In genomic region chr11:89424358-89424757, GRCm38 (mm10) we compare ENCODE assay signal across 11 mouse cellular contexts.
DNase-seq lines count a peak whose midpoint lies in the region; ATAC-seq lines count a peak whose summit lies in the region.
"Had no signal": no experiment of that assay in that cellular context is flagged by ENCODE, and none has a peak within 500 bp of the region (broad histone marks: within the 10 kb centered on the region; RNA-seq: fewer than 3 reads in every experiment).

No protein-coding gene starts in this region.

- intact Hi-C loops in heart, postnatal 25 days (cut with DNase I), result no loop called here

- no peak for ATAC-seq in hindbrain, embryonic 14.5 days (ENCODE audit: low FRiP score)

- H3K36me3 ChIP-seq in embryonic facial prominence, embryonic 10.5 days (replicated peaks), result no peaks in the 10 kb centered on the region
- no peaks in the 10 kb centered on the region for H3K36me3 ChIP-seq in hindbrain, embryonic 10.5 days
- H3K36me3 ChIP-seq in hindbrain, embryonic 14.5 days (replicated peaks; ENCODE audit: control insufficient read depth, insufficient read depth), result no peaks in the 10 kb centered on the region
- H3K36me3 ChIP-seq: hindbrain, embryonic 12.5 days; stomach, embryonic 15.5 days had no signal

- H3K9ac ChIP-seq in hindbrain, embryonic 14.5 days, result no peak overlapping the region
- H3K9ac ChIP-seq: hindbrain, embryonic 12.5 days; stomach, embryonic 15.5 days had no signal

- H3K4me2 ChIP-seq in hindbrain, embryonic 14.5 days (replicated peaks), result no peak overlapping the region
- H3K4me2 ChIP-seq: hindbrain, embryonic 12.5 days; stomach, embryonic 15.5 days had no signal

- H3K27ac ChIP-seq in embryonic facial prominence, embryonic 10.5 days (replicated peaks), result no peak overlapping the region
- no peak overlapping the region for H3K27ac ChIP-seq in hindbrain, embryonic 10.5 days
- no peak overlapping the region for H3K27ac ChIP-seq in hindbrain, embryonic 14.5 days
- H3K27ac ChIP-seq: hindbrain, embryonic 12.5 days; macrophage; stomach, embryonic 15.5 days had no signal

- no peaks in the 10 kb centered on the region for H3K9me3 ChIP-seq in embryonic facial prominence, embryonic 10.5 days
- no peaks in the 10 kb centered on the region for H3K9me3 ChIP-seq in hindbrain, embryonic 10.5 days
- H3K9me3 ChIP-seq in hindbrain, embryonic 14.5 days (ENCODE audit: control insufficient read depth, low read length), result no peaks in the 10 kb centered on the region
- H3K9me3 ChIP-seq: hindbrain, embryonic 12.5 days; stomach, embryonic 15.5 days had no signal

- WGBS in embryonic facial prominence, embryonic 10.5 days, result 57% methylated on average over 3 of the region's 3 CpGs
- 50% methylated on average over 3 of the region's 3 CpGs for WGBS in hindbrain, embryonic 10.5 days
- WGBS in hindbrain, embryonic 14.5 days, result 56% methylated on average over 3 of the region's 3 CpGs

- peak; percentile 28 for DNase-seq in heart, postnatal 4 days
- DNase-seq in heart, postnatal 25 days (ENCODE audit: low spot score), result no peak
- peak; percentile 27 for DNase-seq in urinary bladder, postnatal 14 days (ENCODE audit: low spot score)
- no peak for DNase-seq in urinary bladder, postnatal 36 days (ENCODE audit: low spot score in 2 of 2)
- peak; percentile 16 for DNase-seq in embryonic facial prominence, embryonic 10.5 days (ENCODE audit: low spot score)
- DNase-seq in thymus, postnatal 4 days, result peak; percentile 27
- no peak for DNase-seq in hindbrain, embryonic 10.5 days (ENCODE audit: low spot score)
- DNase-seq in hindbrain, embryonic 14.5 days (ENCODE audit: low spot score), result no peak

- H3K27me3 ChIP-seq in embryonic facial prominence, embryonic 10.5 days (replicated peaks; ENCODE audit: low read depth, poor library complexity, severe bottlenecking), result no peaks in the 10 kb centered on the region
- no peaks in the 10 kb centered on the region for H3K27me3 ChIP-seq in hindbrain, embryonic 10.5 days (ENCODE audit: insufficient read depth, poor library complexity, severe bottlenecking)
- H3K27me3 ChIP-seq in hindbrain, embryonic 14.5 days (ENCODE audit: control insufficient read depth, insufficient read depth, low read length), result no peaks in the 10 kb centered on the region
- H3K27me3 ChIP-seq: hindbrain, embryonic 12.5 days; stomach, embryonic 15.5 days had no signal

- H3K4me1 ChIP-seq in embryonic facial prominence, embryonic 10.5 days, result peaks cover 6% of the 10 kb centered on the region
- 0 out of 2 replicates have a peak, but pooled peaks cover 4% of the 10 kb centered on the region for H3K4me1 ChIP-seq in hindbrain, embryonic 10.5 days (replicated peaks)
- peaks cover 5% of the 10 kb centered on the region; the same call in 1 of the 2 replicates for H3K4me1 ChIP-seq in hindbrain, embryonic 14.5 days (replicated peaks; ENCODE audit: control insufficient read depth, insufficient read depth, low read length)
- H3K4me1 ChIP-seq: hindbrain, embryonic 12.5 days; stomach, embryonic 15.5 days had no signal

- no peak overlapping the region for H3K4me3 ChIP-seq in embryonic facial prominence, embryonic 10.5 days
- H3K4me3 ChIP-seq in hindbrain, embryonic 10.5 days, result no peak overlapping the region
- no peak overlapping the region for H3K4me3 ChIP-seq in hindbrain, embryonic 14.5 days (replicated peaks; ENCODE audit: low read length)
- H3K4me3 ChIP-seq: hindbrain, embryonic 12.5 days; stomach, embryonic 15.5 days had no signal

Comparison
In these comparisons a context has a peak if more than half of its experiments do, and no peak if none do; other contexts are left out.
1. DNase-seq: peak in heart, postnatal 4 days (single experiment), urinary bladder, postnatal 14 days (single experiment), embryonic facial prominence, embryonic 10.5 days (single experiment) and thymus, postnatal 4 days (single experiment); none in heart, postnatal 25 days (single experiment), urinary bladder, postnatal 36 days (0 of 2), hindbrain, embryonic 10.5 days (single experiment) and hindbrain, embryonic 14.5 days (single experiment).